Mouse (Mus musculus) erythroblast, adult 5-6 weeks (primary cell): Measurements from ENCODE around the gene Zcwpw1. TPM values are rescaled to one million over a fixed set of nuclear protein-coding genes. Genes with fewer than 3 reads are reported as not detected.

Experiments used
- ATAC-seq: replicated peaks from 2 replicates; pipeline ENCODE4 v1.8.0; 2016; ENCODE audit warnings: moderate number of reproducible peaks, mild to moderate bottlenecking, moderate TSS enrichment, inconsistent platforms; ENCODE audit not compliant: poor library complexity, low FRiP score, severe bottlenecking
- total RNA-seq, 2 experiments: library from RNA; stranded (forward) in 1 of 2; stranded (reverse) in 1 of 2; fragments of 150-400 nt in 1 of 2; fragments of 200-764, 138-1000 nt in 1 of 2; gene quantifications; 2 replicates each; pipeline versions ENCODE4 v1.2.3 to v1.2.4; 2015 to 2017; ENCODE audit warnings: low replicate concordance in 2 of 2

The Zcwpw1 gene
- total RNA-seq, 2 experiments from 2014 or later = 1.7 to 5.5 TPM

- no peak for ATAC-seq
Observed at GRCm38 (mm10) chr5:137753111-137753832, 34.3 kb upstream of the Zcwpw1 start.

- no peak for ATAC-seq
Observed at GRCm38 (mm10) chr5:137755425-137755824, 32.2 kb upstream of the Zcwpw1 start.

- ATAC-seq = no peak
Observed at GRCm38 (mm10) chr5:137756106-137756505, 31.5 kb upstream of the Zcwpw1 start.

GRCm38 (mm10) chr5:137756882-137757661 lies 30.5 kb upstream of the Zcwpw1 start:
- peak; percentile 74 for ATAC-seq

GRCm38 (mm10) chr5:137757887-137758286 lies 29.7 kb upstream of the Zcwpw1 start:
- no peak for ATAC-seq

GRCm38 (mm10) chr5:137758921-137759534 lies 28.6 kb upstream of the Zcwpw1 start:
- ATAC-seq = no peak

- ATAC-seq = peak; percentile 82
Observed at GRCm38 (mm10) chr5:137759971-137760412, 27.6 kb upstream of the Zcwpw1 start.

- no peak for ATAC-seq
Observed at GRCm38 (mm10) chr5:137764609-137765340, 22.8 kb upstream of the Zcwpw1 start.

GRCm38 (mm10) chr5:137766270-137766669 lies 21.3 kb upstream of the Zcwpw1 start:
- peak; percentile 58; the same call in 1 of the 2 replicates for ATAC-seq

- no peak for ATAC-seq
Observed at GRCm38 (mm10) chr5:137768475-137768874, 19.1 kb upstream of the Zcwpw1 start.

- peak; percentile 86 for ATAC-seq
Observed at GRCm38 (mm10) chr5:137770709-137771108, 16.9 kb upstream of the Zcwpw1 start.

- no peak for ATAC-seq
Observed at GRCm38 (mm10) chr5:137772755-137773154, 14.8 kb upstream of the Zcwpw1 start.

GRCm38 (mm10) chr5:137775587-137776290 lies 11.9 kb upstream of the Zcwpw1 start:
- no peak for ATAC-seq

GRCm38 (mm10) chr5:137776408-137776918 lies 11.1 kb upstream of the Zcwpw1 start:
- ATAC-seq = no peak

GRCm38 (mm10) chr5:137777267-137777845 lies 10.2 kb upstream of the Zcwpw1 start:
- no peak for ATAC-seq

- peak; percentile 96 for ATAC-seq
Observed at GRCm38 (mm10) chr5:137778635-137779034, 9.0 kb upstream of the Zcwpw1 start, which contains the start of gene Ppp1r35. Ppp1r35 (plus strand) TSS chr5:137778849.

- ATAC-seq = peak; percentile 36
Observed at GRCm38 (mm10) chr5:137779053-137779933, 8.3 kb upstream of the Zcwpw1 start.

- ATAC-seq = no peak
Observed at GRCm38 (mm10) chr5:137781661-137782060, 5.9 kb upstream of the Zcwpw1 start.
